In the genomic region with DNA sequence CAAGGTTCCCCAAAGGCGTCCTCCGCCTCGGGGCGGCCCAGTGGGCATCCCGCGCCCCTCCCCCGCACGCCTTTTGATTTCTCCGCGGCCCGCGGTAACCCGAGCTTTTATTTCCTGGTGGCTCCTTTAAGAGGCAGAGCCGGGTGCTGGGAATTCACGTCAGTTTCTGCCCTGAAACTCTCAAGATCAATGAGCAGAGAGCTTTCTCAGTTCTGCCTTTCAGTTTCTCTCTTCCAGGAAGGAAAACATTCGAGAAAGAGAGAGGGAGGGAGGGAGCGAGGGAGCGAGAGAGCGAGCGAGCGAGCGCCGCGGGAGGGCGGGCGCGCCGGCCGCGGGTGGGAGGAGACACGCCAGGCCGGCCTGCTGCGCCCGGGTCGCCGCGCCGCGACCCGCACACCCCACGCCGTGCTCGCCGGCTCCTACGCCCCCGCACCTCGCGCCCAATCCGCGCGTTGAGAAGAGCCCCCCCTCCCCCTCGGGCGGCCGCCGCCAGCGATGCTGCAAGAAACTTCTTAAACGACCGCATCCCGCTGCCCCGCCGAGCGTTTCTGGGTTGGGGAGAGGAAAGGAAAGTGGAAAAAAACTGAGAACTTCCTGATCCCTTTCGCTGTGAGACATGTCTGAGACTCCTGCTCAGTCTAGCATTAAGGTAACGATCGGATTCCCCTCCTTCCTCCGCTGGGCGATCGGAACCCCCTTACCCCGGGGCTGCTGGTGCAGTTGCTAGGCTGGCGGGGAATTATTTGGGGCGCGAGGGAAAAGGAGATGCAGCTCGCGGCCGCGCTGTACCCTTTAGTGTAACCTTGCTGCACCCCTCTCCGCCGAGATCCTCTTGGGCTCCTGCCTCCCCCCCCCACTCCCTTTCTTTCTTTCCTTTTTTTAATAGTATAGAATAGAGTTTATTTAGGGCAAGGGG, we compare ENCODE assay signal across 7 mouse cellular contexts. TPM values are rescaled to one million over a fixed set of nuclear protein-coding genes. Genes with fewer than 3 reads are reported as not detected.
DNase-seq lines count a peak whose midpoint lies in the region; ATAC-seq lines count a peak whose summit lies in the region.

A gene (plus strand): TSS at position 211 of the 916 bp plus-strand sequence.

- DNase-seq in adrenal gland, adult 8-10 months: peak; percentile 38
- peak; percentile 86 for DNase-seq in embryo, embryonic 11 days
- DNase-seq in gastrocnemius, postnatal 25 days: peak; percentile 79
- peak in 1 of 2 experiments; percentile 75 for DNase-seq in left cerebral cortex, postnatal 36 days (ENCODE audit: low spot score in 2 of 2)
- peak; percentile 85 for DNase-seq in midbrain, embryonic 10.5 days (ENCODE audit: low spot score)
- peak; percentile 80 for DNase-seq in skeletal muscle tissue, adult 2 months (ENCODE audit: low read depth, low spot score)

- H3K9me3 ChIP-seq in midbrain, embryonic 10.5 days (replicated peaks): no peaks in the 10 kb centered on the region

- intact Hi-C loops in left cerebral cortex, postnatal 36 days (cut with DNase I): loop anchor here (5.0 to 10.0 kb wide), 4 partner anchors 73 to 349 kb away; no protein-coding TSS in a partner anchor

- peak; percentile 58 for ATAC-seq in inflammation-experienced regulatory T-cells, adult 6 months

- peaks cover 45% of the 10 kb centered on the region for H3K4me1 ChIP-seq in midbrain, embryonic 10.5 days

- peaks cover 9% of the 10 kb centered on the region for H3K36me3 ChIP-seq in midbrain, embryonic 10.5 days

- peak within 1 kb of the TSS; percentile 98 for H3K27ac ChIP-seq in midbrain, embryonic 10.5 days (replicated peaks)

- H3K27me3 ChIP-seq in midbrain, embryonic 10.5 days (ENCODE audit: low read depth, poor library complexity, severe bottlenecking): no peaks in the 10 kb centered on the region

- H3K4me3 ChIP-seq in midbrain, embryonic 10.5 days: peak within 1 kb of the TSS; percentile 71

- WGBS in midbrain, embryonic 10.5 days: under 1% methylated on average over 72 of the region's 78 CpGs

RNA-seq across cellular contexts. Expression of the gene that starts here (rescaled TPM):
- 10 to 100 TPM; 40.4 to 49.6 (median 43.5) TPM for total RNA-seq in adrenal gland, adult 8-10 months (2022)
- 1 to 10 TPM; 7.5 to 9.4 TPM for total RNA-seq in gastrocnemius, postnatal 25 days (2021)
- 10 to 100 TPM; 10.0 to 16.8 (median 11.9) TPM for polyA plus RNA-seq in inflammation-experienced regulatory T-cells, adult 6 months (2017; shearing (Covaris generic))
- 10 to 100 TPM; 14.1 to 18.1 TPM for total RNA-seq in left cerebral cortex, postnatal 36 days (2021)
- polyA plus RNA-seq in midbrain, embryonic 10.5 days (2016; fragmentation: Nextera tagmentation; extraction: Ambion mirVana): 12.6 and 12.8 TPM in 2 replicates
